Mouse (Mus musculus) layer of hippocampus, adult 9-10 months (tissue): ENCODE data around the gene Nfatc2.

Experiments
- DNase-seq: peaks from one replicate; pipeline ENCODE4 v3.0.0; 2022; ENCODE audit warnings: low spot score

The Nfatc2 gene

DNA sequence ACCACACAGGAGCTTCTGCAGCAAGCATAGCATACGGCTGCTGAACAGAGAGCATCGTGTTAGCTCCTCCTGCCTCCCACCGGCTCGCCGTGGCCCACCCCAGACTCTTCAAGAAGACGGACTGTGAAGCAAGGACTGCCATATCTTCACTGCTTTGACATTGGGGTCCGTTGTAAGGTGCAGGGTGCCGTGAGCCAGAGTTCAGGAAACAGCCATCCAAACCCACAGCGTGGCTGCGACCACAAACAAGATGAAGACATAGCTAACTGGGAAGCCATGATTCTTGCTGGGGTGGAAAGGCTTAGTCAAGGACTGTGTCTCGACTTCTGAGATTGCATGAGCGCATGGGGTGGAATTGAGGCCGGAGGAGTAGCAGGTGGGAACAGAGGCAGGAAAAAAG is 111.5 kb downstream of the Nfatc2 start:
- no peak for DNase-seq

GRCm38 (mm10) chr2:168488158-168488925 is 113.1 kb downstream of the Nfatc2 start:
- no peak for DNase-seq

DNA sequence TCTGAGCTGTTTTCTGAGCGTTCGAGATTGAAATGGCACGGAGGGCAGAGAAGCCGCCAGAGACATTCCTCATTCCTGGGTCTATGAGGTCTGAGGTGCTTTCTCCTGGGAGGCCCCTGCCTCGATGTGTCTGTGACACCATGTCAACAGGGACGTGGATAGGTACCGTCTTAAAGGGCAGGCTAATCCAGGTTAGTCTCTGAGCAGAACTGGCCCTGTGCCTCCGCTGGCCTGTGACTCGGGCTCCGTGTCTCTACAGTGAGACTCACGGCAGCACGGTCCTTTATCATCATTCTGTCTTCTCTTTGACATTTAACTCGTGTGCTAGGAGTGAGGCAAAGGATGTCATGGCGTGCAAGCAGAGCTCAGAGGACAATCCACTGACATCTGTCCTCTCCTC is 120.3 kb downstream of the Nfatc2 start:
- no peak for DNase-seq

DNA sequence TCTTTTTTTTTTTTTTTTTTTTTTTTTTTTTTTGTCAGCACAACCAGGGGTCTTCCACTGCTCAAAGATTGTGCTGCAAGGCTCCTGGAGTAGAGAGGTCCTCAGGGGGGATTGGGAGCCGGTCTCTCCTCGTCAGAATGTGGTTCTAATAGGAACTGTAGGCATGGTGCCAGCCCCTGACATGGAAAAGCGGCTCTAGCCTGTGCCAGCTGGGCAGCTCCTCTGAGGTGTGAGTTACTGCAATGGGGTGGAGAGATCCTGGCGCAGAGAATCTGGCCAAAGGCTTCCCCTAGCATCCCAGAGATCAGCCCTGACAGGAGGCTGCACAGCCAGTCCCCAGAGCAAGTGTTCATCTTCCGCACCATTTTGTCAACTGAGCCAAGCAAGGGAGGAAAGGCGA is 120.8 kb downstream of the Nfatc2 start:
- DNase-seq, result no peak

DNA sequence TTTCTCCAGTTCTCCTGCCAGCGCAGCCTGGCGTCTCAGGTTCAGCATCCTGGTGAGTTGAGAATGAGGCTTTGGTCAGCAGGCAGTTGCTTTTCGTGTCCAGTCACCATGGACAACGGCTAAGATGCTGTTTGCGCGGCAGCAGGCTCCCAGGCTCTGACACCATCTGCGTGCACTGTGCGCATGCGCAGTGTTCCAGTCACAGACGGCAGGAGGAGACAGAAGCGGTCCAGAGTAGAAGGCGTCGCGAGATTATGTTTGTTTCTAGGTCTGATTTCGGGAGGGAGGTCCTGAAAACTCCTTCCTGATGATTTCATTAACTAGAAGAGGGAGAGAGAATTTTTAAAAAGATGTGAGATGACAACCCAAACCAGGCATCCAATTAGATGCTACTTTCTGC is 121.5 kb downstream of the Nfatc2 start:
- peak; percentile 54 for DNase-seq

DNA sequence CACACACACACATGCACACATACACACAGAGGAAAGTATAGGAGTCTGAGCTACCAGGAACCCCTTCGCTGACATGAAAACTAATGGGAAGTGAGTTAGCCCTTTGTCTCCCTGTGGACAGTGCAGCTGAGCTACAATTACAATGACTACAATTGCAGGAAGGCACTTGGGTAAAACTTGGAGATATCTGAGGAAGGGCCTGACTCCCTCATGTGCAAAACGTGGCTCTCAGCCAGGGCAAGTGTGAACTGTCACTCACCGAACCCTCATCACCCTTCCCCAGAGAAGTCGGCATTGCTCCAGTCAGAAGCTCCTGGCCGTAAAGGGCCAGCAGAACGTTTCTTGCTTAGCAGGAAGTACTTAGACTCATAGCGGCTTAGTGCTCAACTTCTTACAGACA is 123.0 kb downstream of the Nfatc2 start:
- no peak for DNase-seq

- no peak for DNase-seq
These were observed 128.0 kb downstream of the Nfatc2 start for GRCm38 (mm10) chr2:168473496-168473895.

- DNase-seq, result peak; percentile 43
These were observed 128.6 kb downstream of the Nfatc2 start for GRCm38 (mm10) chr2:168472899-168473298.

- DNase-seq, result peak; percentile 36
These were observed 132.4 kb downstream of the Nfatc2 start for GRCm38 (mm10) chr2:168469032-168469431.

DNA sequence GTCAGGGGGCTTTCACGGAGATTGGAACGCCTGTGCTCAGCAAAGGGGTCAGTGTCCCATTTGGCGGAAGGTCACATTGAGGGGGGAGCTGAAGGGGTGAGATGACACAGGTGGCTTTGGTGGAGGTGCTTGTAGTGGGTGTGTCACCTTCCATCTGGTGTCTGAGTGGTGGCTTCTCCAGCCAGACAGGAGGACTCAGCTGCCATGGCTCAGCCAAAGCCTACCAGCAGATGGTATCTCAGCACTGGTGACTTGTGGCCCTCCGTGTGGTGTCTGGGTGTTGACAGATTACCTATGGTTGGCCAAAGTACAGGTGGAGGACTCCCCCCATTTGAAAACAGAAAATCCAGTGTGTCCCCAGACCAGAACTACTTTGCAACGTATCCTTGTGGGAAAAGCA is 134.3 kb downstream of the Nfatc2 start:
- no peak for DNase-seq

GRCm38 (mm10) chr2:168466066-168466465 is 135.4 kb downstream of the Nfatc2 start:
- no peak for DNase-seq

DNA sequence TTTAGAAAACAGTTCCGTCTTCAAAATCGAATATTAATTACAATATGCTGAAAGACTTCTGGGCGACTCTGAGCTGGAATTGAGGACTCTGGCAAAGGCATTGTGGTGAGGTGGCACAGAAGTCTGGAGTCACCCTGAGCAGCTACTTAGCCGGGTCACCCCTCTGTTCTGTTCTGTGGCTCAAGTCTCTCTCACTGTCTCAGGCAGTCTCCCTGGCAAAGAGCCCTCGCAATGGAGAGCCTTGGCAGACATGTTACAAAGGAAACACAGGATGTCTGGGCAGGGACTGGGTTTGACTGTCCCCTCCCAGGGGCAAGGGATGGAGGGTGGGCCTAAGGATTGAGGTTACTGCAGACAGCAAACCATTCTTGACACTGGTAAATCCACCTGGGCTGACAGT is 135.8 kb downstream of the Nfatc2 start:
- DNase-seq, result no peak

DNA sequence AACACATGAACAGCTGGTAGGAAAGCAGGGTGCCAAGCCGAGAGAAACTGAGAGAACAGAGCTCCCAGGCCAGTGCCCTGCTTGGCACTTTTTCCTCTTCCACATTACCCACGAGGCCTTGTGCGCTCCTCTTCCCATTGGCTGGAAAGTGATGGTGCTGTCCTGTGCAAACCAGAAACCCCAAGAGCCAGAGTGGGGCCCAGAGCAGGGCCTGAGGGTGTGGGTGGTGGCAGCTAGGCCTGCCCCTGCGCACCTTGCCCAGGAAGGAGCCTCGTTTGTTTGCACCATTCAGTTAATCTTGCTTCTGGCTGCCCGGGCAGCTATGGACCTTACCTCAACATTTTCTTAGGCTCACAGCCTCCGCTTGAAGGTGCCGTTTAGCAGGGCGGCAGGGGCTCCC is 139.6 kb downstream of the Nfatc2 start:
- DNase-seq, result no peak

GRCm38 (mm10) chr2:168459627-168460026 is 141.8 kb downstream of the Nfatc2 start:
- DNase-seq, result no peak

- DNase-seq, result no peak
These were observed 142.9 kb downstream of the Nfatc2 start for GRCm38 (mm10) chr2:168458583-168458982.

DNA sequence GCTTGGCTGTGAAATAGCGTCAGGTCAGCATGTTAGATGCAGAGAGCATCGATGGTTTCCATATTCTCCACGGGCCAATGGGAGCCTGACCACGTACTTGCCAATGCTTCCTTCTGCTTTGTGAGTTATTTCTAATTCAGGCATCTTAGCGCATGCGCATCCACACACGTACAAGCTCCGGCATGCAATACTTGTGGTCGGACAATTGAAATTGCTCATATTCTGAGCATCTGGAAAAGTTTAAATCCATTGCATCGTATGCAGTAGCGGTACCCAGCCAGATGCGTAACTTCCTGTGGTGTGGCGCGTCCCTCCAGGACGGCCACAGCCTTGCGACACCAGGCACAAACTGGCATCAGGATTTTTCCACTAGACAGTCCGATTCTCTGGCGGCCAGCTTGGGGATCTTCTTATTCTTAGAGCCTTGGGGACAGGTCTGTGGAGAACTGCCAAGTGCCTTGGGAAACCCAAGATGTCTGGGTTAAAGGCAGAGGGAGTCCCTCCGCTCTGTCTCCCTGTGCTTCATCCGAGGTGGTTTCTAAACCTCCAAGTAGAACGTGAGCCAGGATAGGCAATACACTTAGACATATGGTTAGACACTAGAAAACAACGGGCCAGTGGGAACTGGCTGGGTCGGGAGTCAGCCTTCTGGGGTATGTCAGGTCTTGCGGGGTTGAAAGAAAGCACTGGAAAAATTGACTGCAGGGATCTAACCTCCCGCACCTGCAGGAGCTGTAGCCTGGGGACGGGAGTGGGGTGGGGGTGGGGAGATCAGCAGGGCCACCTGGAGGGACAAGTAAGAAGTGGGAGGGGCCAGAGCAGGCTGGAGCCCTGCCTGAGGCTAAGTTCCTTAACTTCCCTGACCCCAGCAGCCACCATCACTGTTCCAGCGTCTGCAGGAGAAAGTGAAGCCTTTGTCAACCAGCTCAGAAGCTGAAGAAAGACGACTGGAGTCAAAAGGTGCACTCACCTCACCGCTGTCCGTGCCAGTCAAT is 149.4 kb downstream of the Nfatc2 start:
- DNase-seq, result no peak

DNA sequence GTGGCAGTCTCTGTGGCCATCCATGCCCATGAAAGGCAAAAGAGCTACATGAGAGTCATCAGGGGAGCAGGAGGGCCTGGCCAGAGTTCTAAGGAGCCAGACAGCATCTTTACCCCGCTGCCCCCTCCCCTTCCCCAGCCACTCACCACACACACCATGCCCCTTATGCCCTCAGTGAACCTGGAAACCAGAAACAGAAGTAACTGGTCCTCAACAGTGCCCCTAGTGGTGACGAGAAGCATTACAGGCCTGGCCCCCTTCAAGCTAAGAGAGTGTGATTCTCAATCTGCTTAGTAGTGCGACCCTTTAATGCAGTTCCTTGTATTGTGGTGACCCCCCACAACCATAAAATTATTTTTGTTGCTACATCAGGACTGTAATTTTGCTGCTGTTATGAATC is 150.5 kb downstream of the Nfatc2 start:
- no peak for DNase-seq

DNA sequence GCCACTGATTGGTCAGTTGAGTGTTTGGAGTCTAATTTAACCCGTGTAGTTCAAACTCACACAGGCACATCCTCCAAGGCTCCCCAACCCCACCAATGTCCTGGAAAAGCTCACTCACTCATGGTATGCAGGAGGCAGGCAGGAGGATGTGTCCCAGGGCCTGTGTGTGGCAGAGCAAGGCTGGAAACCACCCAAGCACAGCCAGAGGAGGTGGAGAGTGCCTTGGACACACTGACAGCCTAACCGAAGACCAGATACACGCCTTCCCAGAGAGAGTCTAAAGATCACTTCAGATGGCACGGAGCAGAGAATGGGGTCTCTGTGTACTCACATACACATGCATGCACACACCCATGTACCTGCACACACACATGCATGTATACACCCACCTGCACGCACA is 153.4 kb downstream of the Nfatc2 start:
- no peak for DNase-seq

DNA sequence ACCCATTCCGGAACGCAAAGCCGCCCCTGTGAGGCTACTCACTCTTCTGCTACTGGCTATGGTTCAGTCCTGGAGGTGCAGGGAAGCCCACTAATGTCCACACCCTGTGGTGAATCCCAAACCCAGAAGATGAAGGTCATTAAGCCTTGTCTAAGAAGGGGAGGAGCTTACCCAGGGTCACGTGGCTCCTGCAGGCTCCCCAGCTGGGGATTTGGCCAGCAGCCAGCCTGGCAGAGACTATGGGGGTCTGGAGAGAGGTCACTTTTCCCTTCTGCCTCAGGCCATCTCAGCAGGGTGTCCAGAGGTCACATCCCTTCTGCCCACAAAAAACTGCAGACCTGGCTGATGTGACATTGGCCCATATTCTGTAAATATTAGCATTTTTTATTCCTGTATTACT is 153.9 kb downstream of the Nfatc2 start:
- no peak for DNase-seq

GRCm38 (mm10) chr2:168445211-168445810 is 156.1 kb downstream of the Nfatc2 start:
- DNase-seq, result no peak

- no peak for DNase-seq
These were observed 157.3 kb downstream of the Nfatc2 start for GRCm38 (mm10) chr2:168444126-168444525.

- DNase-seq, result no peak
These were observed 160.0 kb downstream of the Nfatc2 start for GRCm38 (mm10) chr2:168441494-168441893.

- peak; percentile 77 for DNase-seq
These were observed 160.5 kb downstream of the Nfatc2 start for GRCm38 (mm10) chr2:168440918-168441328.
